Mouse (Mus musculus) hematopoietic stem cell, adult 5-6 weeks (primary cell): ENCODE data around the gene Nfkb1. TPM values are rescaled to one million over a fixed set of nuclear protein-coding genes. Genes with fewer than 3 reads are reported as not detected.

Source experiments
- ATAC-seq, 2 experiments: fragments of 125-278 bp in 1 of 2; replicated peaks in 1 of 2; 2 replicates each; pipeline ENCODE4 v1.8.0; 2016 to 2017; ENCODE audit warnings: inconsistent platforms in 2 of 2, mild to moderate bottlenecking in 2 of 2, moderate number of reproducible peaks in 2 of 2, low read depth in 1 of 2, moderate TSS enrichment in 1 of 2; ENCODE audit not compliant: low FRiP score in 2 of 2, poor library complexity in 2 of 2, severe bottlenecking in 2 of 2, insufficient read depth in 1 of 2, low TSS enrichment in 1 of 2
- total RNA-seq: library from RNA; stranded (forward); fragments of 172-1452, 232-1000 nt; gene quantifications from 2 replicates; pipeline ENCODE4 v1.2.3, GENCODE M21; 2017

The Nfkb1 gene
- total RNA-seq, 1 experiment from 2014 or later = 128 TPM

DNA sequence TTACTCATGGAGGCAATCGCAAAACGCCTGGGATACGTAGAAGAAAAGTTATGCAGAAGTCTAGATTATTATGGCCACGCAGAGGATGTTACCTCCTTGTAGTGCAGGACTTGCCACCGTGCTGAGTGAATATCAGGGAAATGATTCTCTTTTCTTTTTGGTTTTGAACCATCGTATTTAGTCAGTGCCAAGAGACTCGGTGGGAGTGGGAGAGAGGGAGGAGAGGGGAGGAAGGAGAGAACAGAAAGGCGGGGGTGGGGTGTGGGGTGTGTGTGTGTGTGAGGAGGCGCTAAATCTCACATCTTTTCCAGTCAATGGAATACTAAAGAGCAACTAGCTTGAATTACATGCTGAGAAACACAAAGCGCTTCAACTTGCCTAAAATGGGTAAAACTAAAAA is 41.5 kb downstream of the Nfkb1 start:
- ATAC-seq = no peak

DNA sequence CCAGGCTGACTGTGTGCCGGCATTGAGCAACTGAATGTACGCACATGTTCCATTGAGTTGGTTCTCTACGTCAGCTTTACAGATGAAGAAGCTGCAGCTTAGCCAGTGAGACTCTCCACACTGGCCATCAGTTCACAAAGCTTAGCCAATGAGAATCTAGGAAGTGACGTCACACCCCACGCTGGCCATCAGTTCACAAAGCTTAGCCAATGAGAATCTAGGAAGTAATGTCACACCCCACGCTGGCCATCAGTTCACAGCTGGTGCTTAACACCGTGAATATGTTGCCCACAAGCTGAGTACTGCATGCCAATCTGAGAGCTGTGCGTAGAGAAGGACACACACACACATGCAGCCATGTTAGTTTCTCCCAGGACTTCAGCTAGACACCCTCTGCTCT is 42.8 kb downstream of the Nfkb1 start:
- ATAC-seq = no peak

DNA sequence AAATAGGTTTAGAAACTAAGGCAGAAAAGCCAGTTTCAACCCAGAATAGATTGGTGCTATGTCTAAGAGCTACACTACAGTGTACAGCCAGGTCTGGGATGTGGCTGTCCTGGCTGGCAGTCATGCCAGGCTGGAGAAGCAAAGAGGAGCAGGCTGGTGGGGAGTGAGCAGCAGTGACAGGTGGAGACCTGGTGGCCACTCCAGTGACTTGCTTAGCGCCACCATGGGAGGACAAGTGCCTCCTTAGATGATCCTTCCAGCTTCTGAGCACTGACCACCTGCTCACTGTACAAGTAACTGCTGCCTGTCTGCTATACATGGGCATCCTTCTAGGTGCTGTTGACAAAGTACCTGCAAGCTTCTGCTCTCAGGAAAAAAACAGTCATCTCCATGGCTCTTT is 44.7 kb downstream of the Nfkb1 start:
- ATAC-seq = no peak

DNA sequence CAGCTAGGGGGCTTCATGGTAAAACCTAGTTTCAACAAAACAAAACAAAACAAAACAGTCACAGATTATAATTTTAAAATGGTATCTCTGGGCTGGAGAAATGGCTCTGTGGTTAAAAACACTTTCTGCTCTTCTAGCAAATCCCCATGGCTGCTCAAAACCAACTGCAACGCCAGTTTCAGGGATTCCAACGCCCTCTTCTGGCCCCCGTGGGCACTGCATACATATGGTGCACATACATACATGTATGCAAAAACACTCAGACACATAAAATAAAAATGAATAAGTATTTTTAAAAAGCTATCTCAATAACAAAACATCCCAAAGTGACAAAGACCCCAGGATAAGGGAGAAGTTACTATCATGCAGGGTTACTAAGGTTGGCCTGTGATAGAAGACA is 46.4 kb downstream of the Nfkb1 start:
- no peak for ATAC-seq

DNA sequence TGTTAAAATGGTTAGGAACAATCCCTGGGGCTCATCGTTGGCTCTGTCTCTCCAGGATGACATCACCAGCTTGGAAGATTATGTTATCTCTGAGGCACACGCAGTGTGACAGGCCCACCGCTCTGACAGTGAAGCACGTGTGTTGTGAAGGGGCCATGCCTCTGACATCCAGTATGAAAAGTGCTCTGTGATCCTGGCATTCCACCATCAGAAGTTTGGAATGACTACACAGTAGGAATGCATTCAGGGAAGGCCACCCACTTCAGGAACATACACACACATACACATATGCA is 49.8 kb downstream of the Nfkb1 start:
- ATAC-seq = no peak

DNA sequence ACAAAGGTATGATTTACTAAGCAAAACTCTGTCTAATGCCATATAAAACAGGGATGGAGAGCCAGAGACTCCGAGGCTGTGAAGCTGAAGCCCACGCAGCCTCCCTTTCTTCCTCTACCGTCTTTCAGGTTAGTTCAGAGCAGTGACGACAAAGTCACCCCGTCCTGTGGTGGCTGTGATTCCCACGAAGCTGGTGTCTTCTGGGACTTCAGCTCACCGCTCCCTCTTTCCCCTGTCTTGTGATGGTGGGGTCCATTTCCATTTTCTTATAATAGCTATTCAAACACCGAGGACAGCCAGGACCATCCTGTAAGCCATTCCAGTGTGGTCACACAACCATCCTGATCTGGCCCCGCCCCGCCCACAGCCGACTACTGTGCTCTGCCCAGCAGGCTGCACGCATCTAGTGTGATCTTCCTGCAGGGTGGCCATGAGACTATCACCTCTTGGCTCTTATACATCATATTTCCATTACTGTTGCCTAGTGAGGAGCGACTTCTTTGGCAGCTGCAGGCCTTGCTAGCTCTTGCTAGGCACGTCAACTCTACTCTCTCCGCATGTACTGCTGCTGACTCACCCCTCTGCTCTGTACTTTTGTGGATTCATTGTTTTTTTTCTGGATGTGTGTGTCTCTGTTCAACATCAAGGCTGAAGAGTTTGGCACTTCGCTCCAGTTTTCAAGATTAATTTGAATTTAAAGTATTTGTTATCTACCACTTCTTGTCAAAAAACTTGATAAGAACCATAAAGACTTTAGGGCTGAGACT is 50.3 kb downstream of the Nfkb1 start:
- no peak for ATAC-seq

DNA sequence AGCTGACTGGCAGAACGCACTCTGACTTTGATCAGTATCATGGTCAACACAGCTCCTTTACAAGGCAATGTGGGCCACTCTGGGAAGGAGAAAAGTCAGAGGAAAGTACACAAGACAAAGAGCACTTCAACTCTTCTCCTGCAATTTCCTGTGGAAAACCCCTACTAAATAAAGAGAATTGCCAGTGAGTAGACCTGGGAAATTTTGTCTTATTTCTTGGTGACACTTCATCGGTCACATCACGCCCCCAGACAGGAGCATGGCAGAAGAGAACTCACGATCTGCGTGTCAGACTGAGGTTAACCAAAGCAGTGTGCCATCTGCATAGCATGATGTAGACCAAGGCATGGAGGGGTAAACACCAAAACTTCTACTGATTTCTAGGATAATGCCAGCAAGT is 51.1 kb downstream of the Nfkb1 start:
- ATAC-seq = no peak

DNA sequence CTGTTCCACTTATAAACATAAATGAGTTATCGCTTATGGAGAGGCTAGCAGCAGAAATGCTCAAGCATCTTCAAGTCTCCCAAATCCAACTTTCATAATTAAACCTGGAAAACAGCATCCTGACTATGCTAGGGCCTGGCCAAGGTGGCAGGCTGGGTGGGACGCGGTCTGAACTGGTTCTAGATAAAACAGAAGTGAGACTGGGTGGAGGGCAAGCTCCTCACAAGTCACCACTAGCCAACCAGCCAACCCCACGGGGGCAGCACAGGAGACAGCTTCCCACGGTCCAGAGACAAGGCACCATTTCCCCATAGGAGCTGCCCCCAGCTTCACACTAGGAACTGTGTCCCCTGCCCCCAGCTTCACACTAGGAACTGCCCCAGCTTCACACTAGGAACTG is 53.8 kb downstream of the Nfkb1 start:
- ATAC-seq = no peak

DNA sequence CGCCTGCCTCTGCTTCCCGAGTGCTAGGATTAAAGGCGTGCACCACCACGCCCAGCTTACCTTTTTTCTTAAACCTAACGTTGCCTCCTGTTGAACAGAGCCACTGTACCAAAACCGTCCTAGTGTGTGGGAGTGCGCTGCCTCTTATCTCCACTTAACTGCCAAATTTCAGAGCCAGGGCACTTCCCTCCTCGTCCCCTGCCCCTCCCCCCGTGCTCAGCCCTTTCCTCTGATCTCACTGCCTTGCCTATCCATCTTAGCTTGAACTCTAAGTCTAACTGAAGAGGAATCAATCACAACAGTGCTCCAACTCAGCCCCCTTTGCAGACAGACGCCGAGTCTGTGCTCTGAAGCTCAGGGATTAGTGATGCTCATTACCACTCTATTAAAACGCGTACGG is 54.9 kb downstream of the Nfkb1 start:
- peak; percentile 69 to 78 for ATAC-seq

DNA sequence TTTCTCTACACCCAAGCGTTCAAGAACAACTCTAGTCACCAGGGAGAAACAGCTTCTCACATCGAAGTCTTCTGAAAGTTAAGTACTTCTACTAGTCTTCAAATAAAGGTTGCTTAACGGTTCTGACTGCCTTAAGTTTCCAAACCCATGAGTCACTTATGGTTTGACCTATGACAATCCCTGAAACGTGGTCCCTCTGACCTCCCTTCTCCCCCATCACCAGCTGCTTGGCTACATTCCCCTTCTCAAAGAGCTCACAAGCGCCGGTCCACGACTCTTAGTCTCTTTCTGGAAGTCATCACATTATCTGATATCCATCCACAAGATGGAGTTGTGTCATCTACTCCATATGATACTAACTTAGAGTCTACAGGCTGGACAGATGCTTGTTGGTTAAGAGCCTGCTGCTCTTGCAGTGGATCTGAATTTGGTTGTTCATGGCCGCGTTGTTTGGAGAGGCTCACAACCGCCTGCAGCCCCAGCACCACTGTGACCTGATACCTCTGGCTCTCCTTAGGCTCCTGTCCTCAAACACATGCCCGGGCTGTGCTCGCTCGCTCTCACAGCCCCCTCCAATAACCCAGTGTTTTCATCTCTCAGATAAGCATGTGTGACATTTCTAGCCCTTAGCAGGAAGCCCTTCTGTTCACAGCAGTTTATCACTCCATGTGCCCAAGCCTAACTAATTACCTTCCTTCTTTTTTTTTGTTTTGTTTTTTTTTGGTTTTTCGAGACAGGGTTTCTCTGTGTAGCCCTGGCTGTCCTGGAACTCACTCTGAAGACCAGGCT is 55.5 kb downstream of the Nfkb1 start:
- peak; percentile 51 to 52 for ATAC-seq

DNA sequence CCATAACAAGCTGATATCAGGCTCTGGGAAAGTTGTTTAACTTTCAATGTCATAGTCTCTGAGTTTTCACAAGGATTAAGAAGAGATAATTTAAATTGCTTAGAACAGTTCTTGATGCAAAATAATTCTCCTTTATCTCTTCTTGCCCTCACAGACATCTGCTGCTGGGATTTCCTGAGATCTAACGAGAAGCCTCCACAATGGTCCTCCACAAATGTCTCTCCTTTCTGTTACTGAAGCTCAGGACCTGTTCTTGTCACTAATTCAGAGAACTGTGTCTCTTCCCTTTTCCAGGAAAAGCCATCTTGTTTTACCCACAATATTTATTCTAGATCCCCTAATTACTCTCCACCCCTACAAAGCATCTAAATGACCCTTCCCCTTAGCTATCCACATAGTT is 56.3 kb downstream of the Nfkb1 start:
- no peak for ATAC-seq

DNA sequence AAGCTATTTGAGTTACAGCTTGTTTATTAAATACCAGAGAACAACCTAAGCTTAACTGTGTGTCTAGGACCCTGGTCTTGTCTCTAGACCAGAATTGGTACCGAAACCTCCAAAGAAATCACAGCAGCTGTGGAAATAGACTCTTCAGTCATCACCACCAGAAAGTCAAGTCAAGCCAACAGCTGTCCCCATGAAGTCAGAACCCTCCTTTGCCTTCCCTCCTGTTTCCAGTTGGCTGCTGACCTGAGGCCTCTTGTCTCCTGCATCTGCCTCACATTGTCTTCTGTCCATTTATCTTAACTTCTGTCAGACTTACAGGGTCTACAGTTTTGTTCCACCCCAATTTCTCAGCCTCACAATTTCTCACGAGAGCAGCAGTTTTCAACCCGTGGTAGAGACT is 57.1 kb downstream of the Nfkb1 start:
- ATAC-seq = no peak

DNA sequence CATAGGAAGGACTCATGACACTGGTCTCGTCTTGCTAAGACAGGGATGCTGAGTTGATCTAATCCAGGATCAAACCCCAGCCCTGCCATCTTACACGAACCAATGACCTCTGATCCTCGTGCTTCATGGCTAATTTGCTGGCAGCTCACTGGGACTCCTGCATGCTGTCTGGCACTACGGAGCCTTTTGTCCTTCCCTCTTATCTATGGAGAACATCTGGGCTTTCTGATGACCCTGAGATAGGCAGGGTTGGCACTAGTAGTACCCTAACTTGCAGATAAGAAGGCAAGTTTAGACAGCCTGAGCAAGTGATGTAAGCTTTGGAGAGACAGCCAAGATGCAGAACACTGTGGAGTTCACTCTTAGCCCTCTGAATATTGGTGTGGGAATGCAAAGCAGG is 59.5 kb downstream of the Nfkb1 start:
- no peak for ATAC-seq

DNA sequence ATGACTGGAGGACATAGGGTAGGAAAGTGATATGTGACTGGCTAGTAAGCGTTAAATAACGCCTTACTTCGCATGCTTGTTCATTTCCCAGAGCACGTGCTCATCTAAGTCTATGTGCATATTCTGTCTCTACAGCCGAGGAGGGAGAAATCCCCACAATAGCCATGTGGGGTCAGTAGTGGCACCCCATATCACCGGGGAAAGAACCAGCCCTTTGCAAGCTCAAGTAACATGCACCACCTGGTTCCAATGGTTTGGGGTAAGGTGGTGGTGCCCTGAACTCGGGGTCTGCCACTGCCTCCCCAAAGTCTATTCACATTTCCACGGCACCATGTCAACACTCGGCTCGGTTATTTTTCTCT is 60.3 kb downstream of the Nfkb1 start:
- peak in 1 of 2 experiments; percentile 33; a peak in 1 of 4 replicates for ATAC-seq

DNA sequence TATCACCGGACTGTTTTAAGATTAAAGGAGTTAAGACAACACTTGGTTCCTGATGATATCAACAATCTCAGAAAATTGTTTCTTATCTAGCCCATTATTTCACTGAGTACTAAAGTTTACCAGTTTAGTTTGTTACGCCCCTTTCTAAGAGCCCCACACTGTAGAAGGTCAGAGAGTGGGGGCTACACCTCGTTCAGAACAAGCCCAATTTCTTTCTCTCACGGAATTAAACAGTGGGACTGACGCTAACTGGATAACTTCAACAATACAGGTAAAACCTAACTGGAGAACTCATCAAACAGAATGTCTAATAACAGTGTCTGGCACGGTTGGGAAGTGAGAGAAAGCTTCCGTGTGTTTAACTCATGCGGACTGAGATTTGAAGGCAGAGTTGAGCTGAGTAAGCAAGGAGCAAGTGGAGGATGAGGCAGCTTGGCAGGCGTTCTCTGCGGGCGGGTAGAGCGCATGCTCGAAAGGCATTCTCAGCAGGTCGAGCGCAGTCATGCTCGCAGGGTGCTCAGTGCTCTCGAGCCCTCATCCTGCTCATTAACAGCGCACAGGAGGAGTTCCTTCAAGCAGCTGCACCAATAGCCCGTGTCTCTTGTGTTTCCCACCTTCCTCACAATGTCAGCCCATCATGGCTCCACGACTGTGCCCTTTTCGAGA is 60.8 kb downstream of the Nfkb1 start:
- no peak for ATAC-seq

DNA sequence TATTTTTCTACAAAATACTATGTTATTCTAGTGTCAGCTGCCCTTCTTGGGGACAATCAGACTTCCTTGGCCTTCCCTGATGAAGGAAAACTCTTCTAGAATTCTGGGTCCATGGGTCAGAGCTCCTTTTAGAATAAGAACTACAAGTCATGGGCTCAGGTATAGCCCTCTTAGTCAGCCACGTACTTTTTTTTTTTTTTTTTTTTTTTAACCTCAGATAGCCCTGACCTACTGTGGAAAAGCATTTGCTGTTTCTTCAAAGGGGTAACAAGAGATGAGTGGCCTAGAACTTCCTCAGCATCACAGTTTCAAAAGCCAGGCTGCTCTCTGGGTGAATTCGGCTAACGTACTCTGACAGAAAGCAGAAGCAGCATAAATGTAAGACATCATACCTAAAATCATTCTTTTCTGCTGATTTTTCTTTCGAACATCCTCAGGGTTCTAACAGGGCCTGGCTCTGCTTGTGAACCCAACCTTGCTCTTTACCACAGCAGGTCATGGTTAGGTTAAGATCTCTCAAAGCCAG is 61.5 kb downstream of the Nfkb1 start:
- ATAC-seq = no peak

DNA sequence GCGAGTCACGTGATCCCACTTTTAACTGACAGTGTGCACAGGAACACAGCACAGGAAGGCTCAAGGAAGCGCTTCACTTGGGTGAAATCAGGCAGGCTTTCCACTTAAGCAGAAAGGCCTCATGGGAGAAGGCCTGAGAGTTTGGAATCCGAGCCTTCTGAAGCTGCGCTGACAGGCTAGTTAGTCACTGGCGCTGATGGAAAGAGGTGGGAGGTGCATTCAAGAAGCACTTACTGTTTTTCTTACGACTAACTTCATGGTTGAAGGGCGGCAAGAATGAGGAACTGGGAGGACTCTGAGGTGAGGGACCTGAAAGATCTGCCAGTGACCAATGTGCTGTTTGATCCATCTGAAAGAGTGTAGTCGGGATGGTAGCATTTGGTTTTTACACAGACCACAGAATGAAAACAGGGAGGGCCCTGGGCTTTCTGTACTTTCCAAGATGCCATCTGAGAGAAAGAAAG is 62.6 kb downstream of the Nfkb1 start:
- peak; percentile 70 to 74 for ATAC-seq

DNA sequence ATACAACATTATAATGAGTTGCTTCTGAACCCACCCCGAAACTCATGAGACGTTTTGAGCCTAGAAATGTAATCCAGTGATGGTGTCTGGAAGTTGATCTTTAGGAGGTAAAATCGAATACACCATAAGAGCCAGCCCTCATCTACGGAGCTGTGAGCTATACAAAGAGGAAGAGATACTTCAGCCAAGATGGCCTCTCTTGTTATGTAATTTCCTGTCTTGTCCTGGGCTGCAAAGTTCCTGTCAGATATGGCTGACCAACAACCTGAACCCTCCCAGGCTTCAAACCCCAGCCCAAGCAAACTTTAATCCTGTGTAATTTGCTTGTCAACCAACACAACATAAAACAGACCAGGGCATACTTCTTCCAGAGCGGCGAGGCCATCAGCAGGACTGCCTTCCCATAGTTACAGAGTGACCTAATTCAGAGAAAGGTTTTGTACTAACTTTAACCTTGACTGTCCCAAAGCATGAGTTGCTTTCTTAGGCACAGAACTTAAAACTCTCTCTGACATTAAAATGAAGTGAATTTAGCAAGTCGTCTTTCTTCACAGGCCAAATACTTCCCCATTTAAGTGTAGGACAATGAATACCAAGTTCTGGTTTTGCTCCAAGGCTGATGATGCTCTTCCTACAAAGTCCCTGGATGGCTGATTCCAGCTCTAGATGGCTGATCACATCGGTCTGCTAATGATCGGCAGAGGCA is 63.2 kb downstream of the Nfkb1 start:
- ATAC-seq = peak; percentile 29 to 30; a peak in 3 of 4 replicates
